Mouse (Mus musculus): ENCODE measurements around the gene Gabpb1.

The Gabpb1 gene

DNA sequence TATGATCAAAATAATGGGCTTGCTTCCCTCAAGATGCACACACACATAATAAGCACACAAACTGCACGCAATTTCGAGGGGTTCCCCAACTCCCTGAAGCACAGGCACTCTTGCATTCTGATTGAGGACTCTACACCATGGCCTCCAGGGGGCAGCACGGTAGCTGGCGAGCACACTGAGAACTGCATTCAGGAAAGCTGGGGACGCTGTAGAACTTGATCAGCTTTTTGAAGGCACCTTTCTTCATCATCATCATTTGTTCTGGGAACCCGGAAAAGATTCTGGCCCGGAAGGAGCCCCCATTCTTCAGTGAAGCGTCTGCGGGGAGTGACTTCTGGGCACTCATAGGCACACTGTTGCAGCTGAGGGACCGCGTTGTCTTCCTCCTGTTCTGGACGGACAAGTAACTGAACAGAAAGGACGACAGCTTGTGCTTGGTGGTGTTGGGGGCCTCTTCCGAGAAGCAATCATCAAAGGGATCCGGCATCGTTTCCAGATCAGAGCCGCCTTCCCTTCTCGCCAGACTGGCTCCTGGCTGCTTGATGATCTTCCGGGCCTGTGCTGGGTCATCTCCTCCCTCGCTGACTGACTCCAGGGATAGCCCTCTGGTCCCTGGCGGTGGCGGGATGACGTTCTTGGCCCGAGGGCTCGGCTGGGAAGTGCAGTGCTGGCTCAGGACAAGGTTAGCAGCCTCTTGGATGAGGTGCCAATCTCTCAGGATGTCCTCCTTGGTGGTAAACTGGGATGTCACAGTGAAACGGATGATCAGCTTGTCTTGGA, 82.1 kb downstream of the Gabpb1 start:
- peak; percentile 68 for DNase-seq (ENCODE audit: low read depth, low spot score)

DNA sequence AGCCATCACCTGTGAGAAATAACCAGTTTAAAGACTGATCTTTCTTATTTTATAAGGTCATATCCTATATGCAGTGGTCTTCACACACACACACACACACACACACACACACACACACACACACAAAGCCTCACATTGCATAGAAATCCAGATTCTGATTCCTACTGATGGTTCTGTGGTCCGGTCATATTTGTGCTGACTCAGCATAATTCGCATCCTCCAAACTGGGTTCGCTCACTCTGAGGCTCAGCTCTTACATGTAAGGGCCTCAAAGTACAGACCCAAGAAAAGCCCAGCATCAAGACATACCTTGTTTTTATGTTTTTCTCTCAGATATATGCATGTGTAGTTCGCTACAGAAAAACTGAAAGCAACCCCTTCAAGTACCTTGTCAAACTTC, 84.8 kb downstream of the Gabpb1 start:
- no peak for DNase-seq (ENCODE audit: low read depth, low spot score)

DNA sequence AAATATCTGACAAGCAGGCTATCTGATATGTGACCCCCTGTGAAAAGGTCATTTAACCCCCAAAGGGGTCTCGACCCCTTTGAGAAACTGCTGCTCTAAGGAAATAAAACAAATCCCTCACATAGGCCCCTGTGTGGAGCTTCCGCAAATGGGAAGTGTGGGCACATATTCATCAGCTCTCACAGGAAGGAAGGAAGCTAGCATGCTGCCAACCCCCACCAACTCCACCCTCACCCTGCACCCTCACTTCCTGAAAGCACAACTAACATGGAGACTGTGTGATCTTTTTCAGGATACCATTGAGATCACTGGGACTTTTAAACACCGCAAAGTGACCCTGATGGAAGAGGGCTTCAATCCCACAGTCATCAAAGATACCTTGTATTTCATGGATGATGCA, 88.7 kb downstream of the Gabpb1 start:
- no peak for DNase-seq (ENCODE audit: low read depth, low spot score)

DNA sequence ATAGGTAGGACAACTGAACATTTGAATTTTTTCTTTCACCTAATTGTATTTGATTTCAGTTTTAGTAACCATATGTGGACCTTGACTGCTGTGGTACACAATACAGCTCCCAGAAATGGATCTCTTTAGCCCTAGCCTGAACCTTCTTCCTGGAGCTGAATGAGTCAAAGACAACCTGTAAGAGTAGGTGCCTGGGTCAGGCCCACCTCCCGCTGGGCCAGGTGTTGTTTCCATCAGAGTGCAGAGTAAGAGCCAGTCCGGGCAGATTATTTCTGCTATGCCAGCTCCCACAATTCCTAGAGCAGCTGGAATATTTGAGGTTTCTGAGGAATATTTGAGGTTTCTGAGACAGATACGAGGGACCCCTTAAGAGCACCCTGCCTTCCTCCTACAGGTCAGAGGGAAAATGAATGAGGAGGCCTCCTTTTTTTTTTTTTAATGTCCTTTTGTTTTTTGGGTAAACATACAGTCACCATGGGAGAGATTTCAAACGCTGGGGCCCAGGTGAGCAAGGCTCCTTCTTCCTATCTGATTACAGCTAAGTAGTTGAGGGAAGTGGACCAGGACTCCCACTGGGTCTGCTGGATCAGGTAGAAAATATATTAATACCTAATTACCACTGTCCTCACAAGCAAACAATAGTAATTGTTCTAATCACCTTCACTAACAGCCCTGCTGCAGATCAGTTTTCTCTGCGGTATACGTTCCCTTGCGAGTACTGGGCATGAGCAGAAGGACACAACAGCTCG, 91.3 kb downstream of the Gabpb1 start:
- no peak for DNase-seq (ENCODE audit: low read depth, low spot score)

DNA sequence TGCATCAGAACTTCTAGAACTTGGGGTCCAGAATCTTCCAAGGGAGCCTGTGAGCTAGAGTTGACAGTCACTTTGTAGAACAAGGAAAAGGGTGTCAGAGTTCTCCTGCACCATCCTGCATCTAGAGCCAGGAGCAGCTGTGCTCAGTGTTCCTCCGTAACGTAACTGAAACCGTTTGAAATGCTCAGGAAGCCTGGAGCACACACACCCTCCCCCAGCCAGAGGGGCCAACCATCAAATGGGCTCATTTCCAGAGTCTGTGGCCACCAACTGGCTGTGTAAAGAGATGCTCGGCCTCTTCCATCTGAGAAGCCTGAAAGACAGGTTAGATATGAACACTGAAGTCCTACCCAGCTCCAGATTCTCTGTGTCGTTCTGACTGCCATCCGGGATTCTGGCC, 92.2 kb downstream of the Gabpb1 start:
- no peak for DNase-seq (ENCODE audit: low read depth, low spot score)

DNA sequence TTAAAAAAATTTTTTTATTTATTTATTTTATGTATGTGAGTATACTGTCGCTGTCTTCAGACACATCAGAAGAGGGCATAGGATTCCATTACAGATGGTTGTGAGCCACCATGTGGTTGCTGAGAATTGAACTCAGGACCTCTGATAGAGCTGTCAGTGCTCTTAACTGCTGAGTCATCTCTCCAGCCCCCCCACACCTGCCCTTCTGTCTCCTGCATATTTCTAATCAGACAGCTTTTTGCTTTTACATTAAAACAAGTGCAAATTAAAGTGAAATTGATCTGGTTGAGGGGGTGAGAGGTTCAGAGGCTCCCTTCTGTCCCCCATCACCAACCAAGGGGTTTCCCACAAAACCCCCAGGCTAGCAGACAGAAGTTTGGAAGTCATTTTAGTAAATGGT, 96.9 kb downstream of the Gabpb1 start:
- no peak for DNase-seq (ENCODE audit: low read depth, low spot score)
